Mouse (Mus musculus): Measurements from ENCODE around the gene Tsc22d1.

Tsc22d1 gene

DNA sequence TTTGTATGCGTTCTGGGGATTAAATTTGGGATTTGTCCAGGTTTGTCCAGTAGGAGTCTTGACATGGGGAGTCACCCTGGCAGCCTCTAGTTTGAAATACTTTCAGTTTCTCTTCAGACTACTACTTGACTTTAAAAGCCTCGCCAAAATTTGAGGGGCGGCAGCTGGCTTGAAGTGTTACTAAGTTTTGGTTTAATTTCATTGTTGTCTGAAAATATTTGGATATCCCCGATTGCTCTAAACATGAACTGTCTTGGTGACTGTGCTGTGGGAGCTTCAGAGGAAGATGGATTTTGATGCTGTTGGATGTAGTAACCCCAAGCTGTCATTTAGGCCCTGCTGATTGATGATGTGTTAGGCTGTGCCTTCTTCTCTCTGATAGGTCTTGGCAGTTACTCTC is 34.2 kb downstream of the Tsc22d1 start:
- no peak for DNase-seq

DNA sequence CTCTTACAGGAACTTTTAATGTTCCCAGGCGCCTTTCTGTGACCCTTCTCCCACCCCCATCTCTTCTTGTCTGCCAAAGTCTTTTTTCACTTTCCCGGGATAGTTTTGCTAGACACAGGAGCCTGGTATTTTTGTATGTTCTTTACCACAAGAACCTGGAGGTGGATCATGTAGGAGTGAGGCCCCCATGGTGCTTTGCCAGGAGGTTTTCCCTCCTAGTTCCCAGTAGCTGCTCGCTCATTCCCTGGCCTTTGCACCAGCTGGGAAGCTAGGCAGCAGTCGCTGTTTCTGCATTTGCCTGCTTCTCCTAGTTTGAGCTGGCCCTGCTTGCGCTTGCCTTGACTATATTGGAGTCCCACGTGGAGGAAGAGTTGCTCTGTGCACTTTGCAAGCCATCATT is 36.2 kb downstream of the Tsc22d1 start:
- DNase-seq = no peak

DNA sequence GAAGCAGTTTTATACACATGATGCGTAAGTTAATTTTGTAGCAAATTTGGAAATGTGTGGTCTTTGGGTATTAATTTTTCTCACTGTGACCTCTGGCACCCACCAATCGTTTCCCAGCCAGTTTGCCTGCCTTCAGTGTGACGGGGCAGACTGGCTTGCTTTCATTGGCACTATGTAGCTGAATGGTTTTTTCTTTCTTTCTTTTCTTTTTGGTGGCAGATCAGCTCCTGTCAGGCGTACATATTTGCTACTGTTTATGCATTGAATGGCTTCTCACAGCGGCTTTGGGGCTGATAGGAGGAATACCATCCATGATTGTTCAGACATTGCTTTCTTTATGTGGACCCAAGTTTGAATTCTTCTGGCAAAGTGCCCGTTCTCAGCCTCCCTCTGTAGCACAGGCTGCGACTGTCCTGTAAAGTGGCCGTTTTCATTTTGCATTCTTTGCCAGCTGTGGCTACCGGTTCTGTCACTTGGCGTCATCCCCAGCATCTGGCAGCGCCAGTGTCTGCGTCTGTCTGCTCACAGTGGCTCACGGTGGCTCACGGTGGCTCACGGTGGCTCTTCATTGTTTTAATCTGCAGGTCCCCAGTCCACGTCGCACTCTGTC is 38.1 kb downstream of the Tsc22d1 start:
- no peak for DNase-seq

DNA sequence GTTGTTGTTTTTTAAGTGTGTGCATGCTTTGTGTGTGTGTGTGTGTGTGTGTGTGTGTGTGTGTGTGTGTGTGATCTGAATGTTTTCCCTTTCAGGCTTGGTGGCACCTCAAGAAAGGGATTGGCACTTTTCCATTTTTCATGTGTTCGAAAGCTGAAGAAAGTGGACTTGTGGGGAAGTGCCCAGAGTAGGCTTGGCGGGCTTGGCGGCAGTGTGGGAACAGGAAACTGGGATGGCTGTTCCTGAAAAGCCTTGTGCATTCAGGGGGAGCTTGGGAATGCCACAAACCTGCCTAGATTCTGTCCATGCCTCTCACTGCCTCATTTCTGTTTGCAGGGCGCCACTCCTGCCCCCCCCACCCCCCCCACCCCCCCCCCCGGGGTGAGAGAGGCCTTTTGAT is 39.9 kb downstream of the Tsc22d1 start:
- DNase-seq = no peak

DNA sequence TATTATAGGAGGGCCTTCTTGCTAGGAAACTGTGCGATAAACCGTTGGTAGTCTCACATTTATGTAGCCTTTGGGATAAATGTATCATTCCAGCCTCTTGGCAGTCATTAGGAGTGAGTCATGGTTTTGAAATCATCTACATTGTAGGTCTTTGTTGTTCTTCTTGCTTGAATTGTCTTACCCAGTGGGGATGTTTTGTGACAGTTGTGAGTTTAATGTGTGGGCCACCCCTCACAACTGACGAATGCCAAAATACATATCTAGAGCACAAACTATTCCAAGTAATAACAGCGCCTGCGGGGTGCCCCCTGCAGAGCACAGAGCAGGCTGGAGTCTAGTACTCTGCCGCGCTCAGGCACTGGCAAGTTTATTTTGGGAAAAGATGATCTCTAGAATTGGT is 40.4 kb downstream of the Tsc22d1 start:
- no peak for DNase-seq

DNA sequence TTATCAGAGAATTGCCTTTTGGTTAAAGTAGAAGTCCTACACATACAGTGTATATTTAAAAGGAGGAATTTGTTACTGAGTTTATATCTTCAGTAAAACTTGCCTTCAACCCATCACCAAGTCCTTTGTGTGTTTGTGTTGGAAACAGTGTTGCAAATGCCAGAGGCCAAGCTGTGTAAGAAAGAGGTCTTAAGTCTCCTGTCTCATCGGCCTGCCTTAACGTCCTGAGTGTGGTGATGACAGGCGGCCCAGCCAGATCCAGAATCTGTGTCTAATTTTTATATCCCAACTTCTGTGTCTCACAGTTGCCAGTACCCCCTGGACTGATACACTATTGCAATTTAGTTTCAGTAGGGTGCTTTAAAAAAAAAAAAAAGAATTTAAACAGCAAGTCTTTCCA is 42.9 kb downstream of the Tsc22d1 start:
- no peak for DNase-seq

DNA sequence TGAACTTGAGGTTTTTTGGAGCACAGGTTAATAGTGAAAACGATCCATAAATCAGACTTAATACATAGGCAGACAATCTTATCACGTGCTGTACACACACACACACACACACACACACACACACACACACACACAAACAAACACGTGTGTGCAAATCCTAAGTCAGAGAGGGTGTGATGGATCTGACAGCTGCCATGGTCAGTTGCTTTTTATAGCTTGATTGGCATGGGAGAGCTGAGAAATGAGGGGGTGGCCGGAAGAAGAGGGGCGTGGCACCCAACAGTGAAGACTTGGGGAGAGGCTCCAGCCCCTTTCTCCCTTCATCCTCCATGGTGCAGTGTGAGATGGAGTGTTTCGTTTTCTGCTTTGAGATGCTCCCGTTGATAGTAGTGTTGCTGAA is 45.4 kb downstream of the Tsc22d1 start:
- no peak for DNase-seq

DNA sequence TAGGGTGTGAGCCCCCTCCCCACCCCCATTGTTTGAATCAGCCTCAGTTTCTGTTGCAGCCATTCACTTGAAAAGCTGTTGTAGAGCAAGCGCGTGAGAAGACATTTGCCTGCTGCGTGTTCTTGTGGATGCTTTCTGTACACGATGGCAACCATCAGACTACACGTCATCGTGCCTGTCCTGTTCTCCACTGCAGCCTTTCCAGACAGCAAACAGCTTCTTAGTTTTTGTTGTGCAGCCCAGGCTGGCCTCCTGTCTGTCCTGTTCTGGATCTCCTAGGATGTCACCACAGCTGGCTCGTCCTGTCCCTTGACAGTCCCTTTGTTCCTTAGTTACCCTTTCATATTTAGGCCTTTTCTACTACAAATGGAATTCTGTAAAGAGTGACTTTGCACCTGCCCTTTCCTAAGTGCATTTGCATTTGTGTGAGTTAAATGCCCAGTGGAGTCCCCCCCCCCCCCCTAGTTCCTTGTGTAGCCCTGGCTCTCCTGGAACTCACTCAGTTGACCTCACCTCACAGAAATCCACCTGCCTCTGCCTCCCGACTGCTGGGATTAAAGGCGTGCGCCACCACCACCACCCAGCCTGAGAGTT is 46.5 kb downstream of the Tsc22d1 start:
- no peak for DNase-seq

DNA sequence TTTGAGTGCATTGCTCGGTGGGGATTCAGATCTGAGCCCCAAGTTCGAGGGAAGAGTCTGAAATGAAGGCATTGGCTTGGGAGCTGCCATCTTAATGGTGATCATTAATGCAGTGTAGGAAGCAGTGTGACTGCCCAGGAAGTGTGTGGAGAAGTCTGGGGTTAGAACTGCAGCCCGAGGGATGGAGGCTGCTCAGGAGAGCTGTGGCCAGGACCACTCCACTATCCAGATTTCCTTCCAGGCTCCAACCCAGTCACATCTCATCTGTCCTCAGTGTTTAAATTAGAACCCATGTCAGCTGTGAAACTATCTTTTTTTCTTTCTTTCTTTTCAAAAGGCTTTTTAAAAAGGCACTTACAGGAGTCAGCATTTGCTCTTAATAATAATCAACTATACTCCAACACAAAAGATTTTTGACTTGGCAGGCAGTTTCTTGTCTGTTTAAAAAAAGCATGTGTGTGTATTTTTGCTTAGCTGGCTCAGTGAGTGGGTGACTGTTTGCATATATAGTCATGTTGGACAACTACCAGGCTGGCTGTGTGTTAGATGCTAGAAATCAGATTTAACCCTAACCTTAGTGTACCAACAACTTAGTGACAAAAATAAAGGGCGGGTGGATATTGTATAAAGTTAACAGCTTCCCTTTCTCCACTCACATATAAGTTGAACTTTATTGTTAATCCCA is 48.8 kb downstream of the Tsc22d1 start:
- DNase-seq = no peak

DNA sequence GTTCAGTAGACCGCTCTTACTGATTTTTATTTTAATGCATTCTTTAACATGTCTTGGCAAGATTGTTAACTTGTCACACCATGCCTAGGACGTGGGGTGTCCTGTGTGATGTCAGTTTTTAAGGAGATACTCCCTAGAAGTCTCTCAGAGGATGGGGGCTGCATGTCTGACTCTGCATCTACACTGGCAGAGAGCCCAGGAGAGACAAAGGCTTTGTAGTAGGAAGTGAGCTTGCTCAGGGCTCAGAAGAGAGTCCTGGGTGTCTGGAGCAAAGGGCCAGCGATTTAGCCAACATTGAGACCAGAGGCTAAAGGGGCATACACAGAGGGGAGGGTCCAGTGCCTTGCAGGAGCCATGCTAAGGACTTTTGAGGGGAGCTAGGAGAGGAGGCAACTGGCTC is 50.2 kb downstream of the Tsc22d1 start:
- DNase-seq = no peak

DNA sequence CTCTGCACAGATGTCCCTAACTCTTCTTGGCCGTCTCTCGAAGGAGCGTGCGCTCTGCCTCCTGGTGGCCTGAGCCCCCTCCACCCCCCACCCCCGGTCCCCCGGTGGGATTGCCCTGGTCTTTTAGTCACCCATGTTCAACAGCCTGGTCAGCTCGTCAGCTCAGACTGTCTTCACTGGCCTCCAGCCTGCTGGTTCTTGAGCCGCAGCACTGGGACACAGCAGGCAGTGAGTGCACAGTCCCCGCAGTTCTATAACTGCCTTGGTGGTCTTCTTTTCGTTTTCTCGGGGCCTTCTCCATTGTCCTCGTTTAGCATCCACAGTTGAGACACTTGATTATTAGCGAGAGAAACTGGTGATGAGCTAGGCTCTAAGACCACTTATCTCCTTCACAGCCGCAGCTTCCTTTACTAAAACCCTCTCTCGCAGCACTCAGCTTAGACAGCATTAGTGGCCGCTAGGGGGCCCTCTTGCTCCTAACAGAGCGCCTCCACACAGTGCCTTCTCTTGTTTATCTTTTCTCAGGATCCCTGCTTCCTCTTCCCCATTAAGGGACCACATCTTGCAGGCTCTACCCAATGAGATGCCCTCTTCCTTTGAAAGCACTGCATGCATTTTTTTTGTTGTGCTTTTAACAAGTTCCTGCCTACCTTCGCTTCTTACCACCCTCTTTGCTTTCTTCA is 52.0 kb downstream of the Tsc22d1 start:
- DNase-seq = peak; percentile 24

DNA sequence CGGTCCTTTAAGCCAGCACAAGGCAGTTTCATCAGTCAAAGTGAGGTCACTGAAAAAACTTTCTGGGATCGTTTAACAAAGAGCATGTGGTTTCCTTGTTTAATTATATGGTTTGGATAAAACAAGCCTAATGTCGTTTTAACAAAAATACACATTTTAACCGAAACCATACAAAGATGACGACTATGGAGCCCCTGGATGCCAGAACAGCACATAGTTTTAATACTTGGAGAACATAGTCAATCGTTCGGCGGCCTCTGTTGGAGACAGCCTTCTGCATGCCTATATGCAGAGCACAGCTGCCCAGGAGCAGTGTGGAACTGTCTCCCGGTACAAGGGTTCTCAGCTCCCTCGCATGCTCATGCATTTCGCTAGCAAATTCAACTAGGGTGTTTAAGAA is 53.2 kb downstream of the Tsc22d1 start:
- no peak for DNase-seq

DNA sequence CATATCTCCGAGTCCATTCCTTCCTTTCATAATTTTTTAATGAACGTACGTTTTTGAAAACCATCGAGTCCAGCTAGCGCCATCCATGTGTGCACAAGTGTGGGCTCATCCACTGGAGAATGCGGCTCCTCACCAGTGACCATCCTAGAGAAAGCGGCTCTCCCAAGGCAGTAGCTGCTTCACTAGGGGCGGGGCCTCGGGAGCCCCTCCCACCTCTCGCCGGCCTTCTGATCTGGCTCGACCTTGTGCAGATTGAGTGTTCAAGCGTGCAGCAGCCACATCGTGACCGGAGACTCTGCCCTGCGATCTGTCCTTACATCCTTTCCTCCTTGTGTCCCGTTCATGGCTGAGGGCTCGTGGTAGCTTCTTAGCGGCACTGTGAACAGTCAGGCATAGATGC is 56.5 kb downstream of the Tsc22d1 start:
- DNase-seq = peak; percentile 16

DNA sequence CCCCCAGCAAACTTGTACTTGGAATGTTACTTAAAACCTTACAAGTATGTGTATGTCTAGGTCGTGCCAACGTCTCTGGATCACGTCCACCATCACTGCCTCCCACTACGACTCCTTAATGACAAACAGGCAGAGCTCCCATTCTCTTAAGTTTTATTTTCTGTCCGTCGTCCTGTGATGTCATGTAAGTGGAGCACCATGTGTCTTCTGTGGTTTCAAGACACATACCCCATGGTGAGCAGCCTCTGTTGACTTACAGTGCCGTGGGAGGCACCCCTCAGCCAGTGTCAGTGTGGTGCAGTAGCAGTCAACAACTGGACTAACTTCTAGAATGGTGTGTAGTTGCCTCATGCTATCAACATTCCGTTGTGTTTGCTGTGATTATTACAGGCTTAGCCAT is 57.7 kb downstream of the Tsc22d1 start:
- no peak for DNase-seq

DNA sequence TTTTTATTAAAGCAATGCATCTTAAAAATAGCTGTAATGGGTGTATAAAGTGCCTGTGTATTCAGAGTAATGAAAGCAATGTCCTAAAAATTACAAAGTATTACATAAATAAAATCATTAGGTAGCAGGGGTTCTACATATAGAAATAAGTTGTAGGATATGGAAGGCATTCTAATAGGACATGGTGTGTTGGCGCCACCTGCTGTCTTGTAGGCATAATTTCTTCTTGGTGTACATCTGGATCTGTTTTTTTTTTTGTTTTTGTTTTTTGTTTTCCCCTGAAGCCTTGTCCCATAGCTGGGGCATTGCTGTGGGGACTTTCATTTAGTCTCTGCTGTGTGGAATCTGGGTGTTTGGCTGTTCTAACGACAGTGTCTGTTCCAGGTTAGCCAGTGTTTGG is 58.6 kb downstream of the Tsc22d1 start:
- no peak for DNase-seq

DNA sequence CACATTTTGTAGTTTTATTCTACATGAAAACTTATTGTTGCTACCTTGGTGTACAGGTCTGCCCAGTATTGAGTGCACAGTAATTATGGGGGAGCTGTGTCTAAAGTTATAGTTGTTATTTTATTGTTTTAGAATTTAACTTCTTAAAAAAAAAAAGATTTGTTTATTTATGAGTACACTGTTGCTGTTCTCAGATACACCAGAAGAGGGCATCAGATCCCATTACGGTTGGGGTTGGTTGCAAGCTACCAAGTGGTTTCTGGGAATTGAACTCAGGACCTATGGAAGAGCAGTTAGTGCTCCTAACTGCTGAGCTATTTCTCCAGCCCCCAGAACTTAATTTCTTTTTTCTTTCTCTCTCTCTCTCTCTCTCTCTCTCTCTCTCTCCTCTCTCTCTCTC is 59.4 kb downstream of the Tsc22d1 start:
- DNase-seq = no peak

DNA sequence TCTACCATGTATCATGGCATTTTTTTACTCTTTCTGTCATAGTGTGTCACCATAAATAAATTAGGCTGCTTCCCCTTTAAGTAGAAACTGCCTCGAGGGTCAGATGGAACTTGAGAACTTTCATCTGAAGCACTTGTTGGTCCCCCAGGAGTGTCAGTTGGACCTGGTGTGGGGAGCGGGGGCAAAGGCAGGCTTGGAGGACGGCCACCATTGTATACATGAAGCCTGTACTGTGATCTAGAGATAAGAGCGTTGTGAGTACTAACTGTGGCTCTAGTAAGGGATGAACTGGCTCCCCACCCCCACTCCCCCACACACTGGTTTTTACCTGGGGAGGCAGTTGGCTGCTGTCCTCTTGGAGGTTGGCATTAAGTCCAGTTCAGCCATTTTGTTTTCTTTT is 62.0 kb downstream of the Tsc22d1 start:
- no peak for DNase-seq

DNA sequence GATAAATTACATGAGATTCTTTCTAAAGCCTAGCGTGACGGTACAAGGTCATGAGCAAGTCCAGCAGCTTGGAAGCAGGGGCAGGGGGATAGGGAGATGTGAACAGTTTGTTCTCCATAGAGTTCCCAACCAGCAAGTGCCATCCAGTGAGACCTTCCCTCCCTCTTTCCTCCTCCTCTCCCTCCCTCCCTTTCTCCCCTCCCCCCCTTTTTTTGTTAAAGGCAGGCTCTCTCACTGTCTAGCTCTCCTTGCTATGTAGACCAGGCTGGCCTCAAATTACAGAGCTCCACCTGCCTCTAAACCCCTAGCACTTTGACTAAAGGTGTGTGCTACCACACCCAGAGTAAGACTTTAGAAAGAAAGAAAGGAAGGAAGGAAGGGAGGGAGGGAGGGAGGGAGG is 63.3 kb downstream of the Tsc22d1 start:
- no peak for DNase-seq

DNA sequence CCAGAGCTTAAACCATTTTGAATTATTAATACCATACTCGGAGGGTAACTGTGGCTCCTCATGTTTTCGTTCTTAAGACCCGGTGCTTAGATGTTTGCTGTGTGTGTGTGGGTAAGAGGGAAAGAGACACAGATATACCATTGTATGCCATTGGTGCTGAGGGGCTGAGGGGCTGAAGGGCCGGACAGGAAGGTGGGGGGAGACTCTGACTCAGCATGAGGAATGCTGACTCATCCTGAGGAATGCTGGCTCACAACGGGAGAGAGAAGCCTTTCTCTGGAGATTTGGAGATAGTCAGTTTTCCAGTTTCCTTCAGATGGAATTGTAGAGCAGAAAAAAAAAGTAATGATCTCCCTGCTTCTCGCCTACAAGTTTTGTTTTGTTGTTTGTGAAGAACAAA is 63.9 kb downstream of the Tsc22d1 start:
- DNase-seq = no peak

DNA sequence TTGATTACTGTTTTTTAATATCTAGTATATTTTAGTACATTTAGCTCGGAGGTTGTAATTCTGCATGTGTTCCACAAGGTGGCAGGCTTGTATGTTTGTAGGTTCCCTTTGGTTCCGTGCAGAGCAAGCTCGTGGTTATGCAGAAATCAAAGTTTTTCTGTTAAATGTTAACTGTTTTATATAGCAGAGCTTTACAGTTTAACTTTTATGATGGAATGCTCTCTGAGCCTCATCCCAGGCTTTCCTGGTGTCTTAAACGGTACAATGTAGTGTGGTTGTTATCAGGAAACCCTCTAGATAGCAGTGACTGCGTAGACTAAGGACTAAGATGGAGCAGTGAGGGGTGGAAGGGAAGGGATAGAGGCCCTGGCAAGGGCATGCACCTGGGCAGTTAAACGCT is 65.1 kb downstream of the Tsc22d1 start:
- DNase-seq = no peak

DNA sequence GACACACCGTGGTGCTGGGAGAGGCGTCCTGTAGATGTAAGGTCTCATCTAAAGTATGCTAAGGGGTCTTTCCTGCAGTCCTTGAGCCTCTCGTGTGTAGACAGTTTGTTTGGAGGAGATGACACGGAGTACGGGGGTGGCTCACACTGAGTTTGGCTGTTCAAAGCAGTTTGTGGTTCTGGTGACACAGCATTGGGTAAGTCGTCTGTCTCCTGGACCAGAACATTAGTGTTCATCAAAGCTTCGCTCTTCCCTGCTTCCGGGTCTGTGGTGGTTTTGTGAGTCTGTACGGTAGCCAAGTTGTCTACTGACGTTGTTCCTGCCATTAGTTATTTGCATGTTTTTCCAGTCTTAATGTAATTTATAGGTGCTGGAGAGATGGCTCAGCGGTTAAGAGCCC is 65.7 kb downstream of the Tsc22d1 start:
- no peak for DNase-seq

DNA sequence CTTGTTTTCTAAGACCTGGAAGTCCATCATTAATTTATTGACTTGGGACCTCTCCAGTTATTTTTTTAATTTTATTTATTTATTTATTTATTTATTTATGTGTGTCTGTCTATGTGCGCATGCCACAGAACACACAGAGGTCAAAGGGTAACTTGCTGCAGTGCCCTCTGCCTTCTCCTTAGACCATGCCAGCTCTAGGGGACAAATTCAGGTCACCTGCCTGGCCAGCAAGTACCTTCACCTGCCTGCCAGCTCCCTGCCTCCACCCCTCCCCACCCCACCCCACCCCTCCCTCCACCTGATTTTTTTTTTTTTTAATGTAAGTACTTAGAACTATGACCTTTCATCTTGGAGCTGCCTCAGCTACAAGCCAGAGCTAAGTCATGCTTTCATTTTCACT is 68.9 kb downstream of the Tsc22d1 start:
- peak; percentile 59 for DNase-seq

DNA sequence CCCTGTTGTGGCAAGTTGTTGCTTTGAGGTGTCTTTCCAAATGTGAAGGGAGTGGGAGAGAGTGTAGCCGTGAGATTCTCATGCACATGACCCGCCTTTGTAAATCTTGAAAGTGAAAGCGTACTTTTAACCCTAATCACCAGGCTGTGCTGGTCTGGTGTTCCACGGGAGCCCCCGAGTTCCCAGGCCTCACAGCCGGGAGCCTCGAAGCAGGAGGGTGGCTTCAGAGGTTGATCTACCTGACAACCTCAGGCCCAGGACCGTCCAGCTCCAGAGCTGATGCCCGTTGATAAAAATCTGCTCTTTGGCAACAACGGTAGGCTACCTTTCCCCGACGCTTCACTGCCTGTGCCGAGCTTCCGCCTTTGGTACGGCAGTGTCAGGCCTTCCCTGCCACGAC is 72.8 kb downstream of the Tsc22d1 start:
- DNase-seq = no peak

Data from kidney, adult 11 months (tissue).